Mouse (Mus musculus): ENCODE data around the gene Arl15. TPM values are rescaled to one million over a fixed set of nuclear protein-coding genes. Genes with fewer than 3 reads are reported as not detected.
"Not testable (repeated sequence)": the region's sequence is repeated elsewhere in the genome, so short reads cannot be mapped to it uniquely, and the experiment has no call there.

Arl15 gene
- polyA plus RNA-seq, 1 experiment from 2014 or later = 19.7 TPM

DNA sequence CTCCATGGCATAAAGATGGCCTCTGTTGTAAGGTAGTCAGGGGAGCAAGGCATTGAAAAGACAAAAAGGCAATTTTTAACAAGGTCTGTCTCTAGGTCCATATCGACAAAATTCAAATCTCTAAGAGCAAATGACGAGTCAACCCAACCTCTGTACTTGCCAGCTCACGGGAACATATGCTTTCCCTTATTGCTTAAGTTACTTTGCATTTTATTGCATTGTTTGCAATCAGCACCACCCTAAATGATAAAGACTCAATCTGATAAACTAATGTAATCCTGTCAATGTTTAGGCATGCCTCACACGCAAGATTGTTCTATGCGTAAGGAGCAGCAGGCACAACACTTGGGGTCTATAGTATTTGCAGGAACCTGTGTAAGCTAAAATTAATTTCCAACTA is 24.0 kb upstream of the Arl15 start:
- 97% methylated on average over 5 of the region's 5 CpGs for WGBS
- H3K27ac ChIP-seq (ENCODE audit: low read length) = no peak overlapping the region

DNA sequence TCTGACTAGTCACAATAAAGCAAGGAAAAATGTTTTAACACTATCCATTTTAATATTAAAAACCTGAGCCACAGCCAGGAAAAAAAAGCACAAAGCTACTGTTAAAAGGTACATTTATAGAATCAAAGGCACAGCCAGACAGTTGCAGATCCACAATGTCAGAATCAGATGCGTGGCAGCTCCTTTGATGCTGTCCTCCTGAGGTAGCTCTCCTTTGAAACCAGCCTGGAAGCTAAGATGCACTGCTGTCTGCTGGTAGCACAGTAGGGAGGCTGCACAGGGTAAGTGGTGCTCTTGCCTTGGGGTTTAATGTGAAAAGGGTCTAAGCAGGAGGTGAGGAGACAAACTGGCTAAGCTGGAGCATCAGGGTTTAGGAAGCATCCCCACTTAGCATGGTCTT is 23.0 kb upstream of the Arl15 start:
- Histone ChIP-seq H3K9me3 (ENCODE audit: control insufficient read depth, low read length) (no peaks in the 10 kb centered on the region), H3K27me3 (replicated peaks; ENCODE audit: control insufficient read depth, insufficient read depth, low read length) (no peaks in the 10 kb centered on the region), H3K4me1 (replicated peaks; ENCODE audit: control insufficient read depth, insufficient read depth, low read length) (no peaks in the 10 kb centered on the region), H3K4me2 (ENCODE audit: low read length) (no peak overlapping the region), H3K27ac (ENCODE audit: low read length) (no peak overlapping the region; the same call in 1 of the 2 replicates), H3K36me3 (ENCODE audit: control insufficient read depth, insufficient read depth) (no peaks in the 10 kb centered on the region), H3K9ac (replicated peaks; ENCODE audit: low read depth, low read length) (no peak overlapping the region), H3K4me3 (replicated peaks; ENCODE audit: low read length) (no peak overlapping the region)
- no peak for ATAC-seq
- 17% methylated on average over 1 of the region's 1 CpGs for WGBS

More for the DNA sequence above, 24.0 kb upstream of the Arl15 start:
- no peaks in the 10 kb centered on the region for H3K36me3 ChIP-seq (ENCODE audit: control insufficient read depth, insufficient read depth)
- no peaks in the 10 kb centered on the region for H3K27me3 ChIP-seq (replicated peaks; ENCODE audit: control insufficient read depth, insufficient read depth, low read length)
- H3K9ac ChIP-seq (replicated peaks; ENCODE audit: low read depth, low read length) = no peak overlapping the region
- H3K9me3 ChIP-seq (ENCODE audit: control insufficient read depth, low read length) = no peaks in the 10 kb centered on the region
- no peak overlapping the region for H3K4me3 ChIP-seq (replicated peaks; ENCODE audit: low read length)
- H3K4me1 ChIP-seq (replicated peaks; ENCODE audit: control insufficient read depth, insufficient read depth, low read length) = no peaks in the 10 kb centered on the region
- no peak overlapping the region for H3K4me2 ChIP-seq (ENCODE audit: low read length)
- no peak for ATAC-seq

DNA sequence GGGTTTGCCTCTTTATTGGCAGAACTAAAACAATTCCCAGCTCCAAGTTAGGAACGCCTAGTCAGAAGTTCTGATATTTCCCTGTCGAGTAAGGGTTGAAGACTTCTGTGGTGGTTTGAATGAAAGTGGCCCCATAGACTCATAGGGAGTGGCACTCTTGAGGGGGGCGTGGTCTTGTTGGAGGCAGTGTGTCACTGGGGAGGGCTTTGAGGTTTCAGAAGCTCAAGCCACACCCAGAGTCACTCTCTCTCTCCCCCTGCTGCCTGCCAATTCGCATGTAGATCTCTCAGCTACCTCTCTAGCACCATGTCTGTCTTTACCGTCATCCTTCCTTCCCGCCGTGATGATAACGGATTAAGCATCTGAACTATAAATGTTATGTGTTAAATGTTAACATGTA is 19.5 kb upstream of the Arl15 start:
- Histone ChIP-seq H3K36me3 (ENCODE audit: control insufficient read depth, insufficient read depth) (no peaks in the 10 kb centered on the region), H3K9ac (replicated peaks; ENCODE audit: low read depth, low read length) (no peak overlapping the region), H3K4me3 (replicated peaks; ENCODE audit: low read length) (no peak overlapping the region), H3K9me3 (ENCODE audit: control insufficient read depth, low read length) (no peaks in the 10 kb centered on the region), H3K4me2 (ENCODE audit: low read length) (no peak overlapping the region), H3K4me1 (replicated peaks; ENCODE audit: control insufficient read depth, insufficient read depth, low read length) (no peaks in the 10 kb centered on the region), H3K27ac (ENCODE audit: low read length) (no peak overlapping the region), H3K27me3 (replicated peaks; ENCODE audit: control insufficient read depth, insufficient read depth, low read length) (no peaks in the 10 kb centered on the region)
- WGBS = 89% methylated on average over 8 of the region's 8 CpGs
- ATAC-seq = no peak

DNA sequence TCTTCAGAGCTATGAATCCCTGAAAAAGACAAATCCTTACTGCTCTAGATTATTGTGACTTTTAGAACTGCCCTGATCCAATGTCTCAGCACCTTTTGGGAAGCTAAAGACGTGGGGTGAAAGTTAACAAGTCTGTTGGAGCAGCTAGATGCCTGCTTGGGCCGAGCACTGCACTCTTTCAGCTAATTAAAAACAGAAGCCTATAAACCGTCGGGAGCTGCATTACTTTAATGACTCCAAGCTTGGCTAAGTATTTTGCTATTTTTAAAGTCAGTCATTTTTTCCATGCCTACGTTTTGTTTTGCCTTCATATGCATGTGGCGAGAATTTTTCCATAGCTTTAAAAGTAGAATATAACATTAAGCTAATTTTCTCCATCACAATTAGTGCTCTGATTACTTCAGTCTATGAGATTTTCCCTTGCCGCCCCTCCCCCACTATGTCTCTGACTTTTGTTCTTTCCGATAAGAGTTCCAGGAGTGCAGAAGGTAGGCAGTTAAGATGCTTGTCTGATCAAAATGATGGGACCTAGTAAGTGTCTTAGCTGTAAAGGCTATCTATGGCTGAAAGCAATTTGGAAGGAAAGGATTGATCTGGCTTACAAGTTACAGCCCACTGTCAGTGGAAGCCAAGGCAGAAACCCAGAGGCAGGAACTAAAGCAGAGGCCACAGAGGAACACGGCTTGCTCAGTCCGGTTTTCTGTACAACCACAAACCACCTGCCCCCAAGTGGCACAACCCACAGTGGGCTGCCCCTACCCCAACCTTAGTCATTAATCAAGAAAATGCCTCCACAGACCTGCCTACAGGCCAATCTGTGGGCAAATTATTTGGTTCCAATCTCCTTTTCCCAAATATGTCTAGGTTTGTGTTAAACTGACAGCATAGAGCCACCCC is 18.8 kb upstream of the Arl15 start:
- no peaks in the 10 kb centered on the region for H3K36me3 ChIP-seq (ENCODE audit: control insufficient read depth, insufficient read depth)
- WGBS = 67% methylated on average over 10 of the region's 10 CpGs
- no peak for ATAC-seq
- H3K27ac ChIP-seq (ENCODE audit: low read length) = no peak overlapping the region
- no peaks in the 10 kb centered on the region for H3K4me1 ChIP-seq (replicated peaks; ENCODE audit: control insufficient read depth, insufficient read depth, low read length)
- no peak overlapping the region for H3K4me3 ChIP-seq (replicated peaks; ENCODE audit: low read length)
- no peaks in the 10 kb centered on the region for H3K9me3 ChIP-seq (ENCODE audit: control insufficient read depth, low read length)
- no peaks in the 10 kb centered on the region for H3K27me3 ChIP-seq (replicated peaks; ENCODE audit: control insufficient read depth, insufficient read depth, low read length)
- no peak overlapping the region for H3K9ac ChIP-seq (replicated peaks; ENCODE audit: low read depth, low read length)
- no peak overlapping the region for H3K4me2 ChIP-seq (ENCODE audit: low read length)

DNA sequence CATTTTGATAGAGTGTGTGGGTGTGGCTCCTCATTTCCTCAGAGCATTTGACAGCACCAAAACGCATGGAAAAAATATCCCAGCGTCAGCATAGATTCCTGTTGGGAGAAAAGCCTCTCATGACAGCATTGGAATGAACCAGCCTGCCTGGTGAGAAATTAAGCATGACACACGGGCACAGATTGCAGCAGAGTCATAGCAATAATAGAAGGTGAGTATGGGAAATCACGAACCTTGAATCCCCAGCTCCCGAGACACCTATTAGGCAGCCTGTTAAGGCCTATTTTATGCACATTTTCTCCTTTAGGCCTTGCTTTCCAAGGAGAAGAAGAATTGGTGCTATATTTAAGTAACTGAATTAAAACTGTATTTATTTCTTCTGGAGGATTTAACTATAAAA is 8.5 kb upstream of the Arl15 start:
- no peak overlapping the region for H3K27ac ChIP-seq (ENCODE audit: low read length)
- H3K4me2 ChIP-seq (ENCODE audit: low read length) = no peak overlapping the region
- 86% methylated on average over 5 of the region's 5 CpGs for whole genome bisulfite sequencing
- H3K9me3 ChIP-seq (ENCODE audit: control insufficient read depth, low read length) = no peaks in the 10 kb centered on the region
- ATAC-seq = no peak
- H3K36me3 ChIP-seq (ENCODE audit: control insufficient read depth, insufficient read depth) = no peaks in the 10 kb centered on the region
- H3K27me3 ChIP-seq (replicated peaks; ENCODE audit: control insufficient read depth, insufficient read depth, low read length) = no peaks in the 10 kb centered on the region
- H3K4me1 ChIP-seq (replicated peaks; ENCODE audit: control insufficient read depth, insufficient read depth, low read length) = no peaks in the 10 kb centered on the region
- no peak overlapping the region for H3K4me3 ChIP-seq (replicated peaks; ENCODE audit: low read length)
- H3K9ac ChIP-seq (replicated peaks; ENCODE audit: low read depth, low read length) = no peak overlapping the region

DNA sequence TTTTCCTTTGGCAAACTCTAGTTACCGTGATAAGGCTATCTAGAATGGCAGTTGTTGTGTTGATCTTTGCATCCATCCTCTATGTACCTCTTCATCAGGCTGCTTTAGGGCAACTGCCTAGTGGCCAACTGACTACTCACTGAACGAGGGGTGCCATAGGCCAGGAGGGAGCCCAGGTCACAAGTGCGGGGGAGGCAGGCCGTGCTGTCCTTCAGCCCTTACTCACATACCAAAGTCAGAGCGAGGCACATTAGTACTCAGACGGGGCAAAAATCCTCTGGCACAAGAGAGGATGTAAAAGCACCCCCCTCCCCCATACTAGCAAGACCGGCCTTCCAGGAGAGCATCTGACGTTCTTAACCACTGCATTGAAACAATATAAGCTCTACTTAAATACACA is 7.2 kb upstream of the Arl15 start:
- Histone ChIP-seq H3K36me3 (ENCODE audit: control insufficient read depth, insufficient read depth) (no peaks in the 10 kb centered on the region), H3K9me3 (ENCODE audit: control insufficient read depth, low read length) (no peaks in the 10 kb centered on the region), H3K27me3 (replicated peaks; ENCODE audit: control insufficient read depth, insufficient read depth, low read length) (no peaks in the 10 kb centered on the region), H3K9ac (replicated peaks; ENCODE audit: low read depth, low read length) (no peak overlapping the region), H3K4me3 (replicated peaks; ENCODE audit: low read length) (no peak overlapping the region), H3K4me1 (replicated peaks; ENCODE audit: control insufficient read depth, insufficient read depth, low read length) (no peaks in the 10 kb centered on the region), H3K27ac (ENCODE audit: low read length) (no peak overlapping the region), H3K4me2 (ENCODE audit: low read length) (no peak overlapping the region)
- WGBS = 76% methylated on average over 8 of the region's 8 CpGs
- no peak for ATAC-seq

DNA sequence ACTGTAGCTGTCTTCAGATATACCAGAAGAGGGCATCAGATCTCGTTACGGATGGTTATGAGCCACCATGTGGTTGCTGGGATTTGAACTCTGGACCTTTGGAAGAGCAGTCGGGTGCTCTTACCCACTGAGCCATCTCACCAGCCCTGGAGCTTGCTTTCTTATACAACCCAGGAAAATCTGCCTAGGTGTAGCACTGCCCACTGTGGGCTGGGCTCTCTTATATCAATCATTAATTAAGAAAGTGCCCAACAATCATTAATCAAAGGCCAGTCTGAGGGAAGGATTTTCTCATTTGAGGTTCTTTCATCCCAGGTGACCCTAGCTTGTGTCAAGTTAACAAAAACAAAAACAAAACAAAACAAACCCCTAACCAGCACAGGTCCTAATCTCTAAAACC is 4.3 kb upstream of the Arl15 start:
- ATAC-seq; H3K27me3 ChIP-seq (replicated peaks; ENCODE audit: control insufficient read depth, insufficient read depth, low read length); H3K27ac ChIP-seq (ENCODE audit: low read length); H3K4me2 ChIP-seq (ENCODE audit: low read length); H3K4me1 ChIP-seq (replicated peaks; ENCODE audit: control insufficient read depth, insufficient read depth, low read length); H3K36me3 ChIP-seq (ENCODE audit: control insufficient read depth, insufficient read depth); H3K9ac ChIP-seq (replicated peaks; ENCODE audit: low read depth, low read length); H3K9me3 ChIP-seq (ENCODE audit: control insufficient read depth, low read length); H3K4me3 ChIP-seq (replicated peaks; ENCODE audit: low read length): not testable (repeated sequence)
- 89% methylated on average over 1 of the region's 3 CpGs for WGBS

DNA sequence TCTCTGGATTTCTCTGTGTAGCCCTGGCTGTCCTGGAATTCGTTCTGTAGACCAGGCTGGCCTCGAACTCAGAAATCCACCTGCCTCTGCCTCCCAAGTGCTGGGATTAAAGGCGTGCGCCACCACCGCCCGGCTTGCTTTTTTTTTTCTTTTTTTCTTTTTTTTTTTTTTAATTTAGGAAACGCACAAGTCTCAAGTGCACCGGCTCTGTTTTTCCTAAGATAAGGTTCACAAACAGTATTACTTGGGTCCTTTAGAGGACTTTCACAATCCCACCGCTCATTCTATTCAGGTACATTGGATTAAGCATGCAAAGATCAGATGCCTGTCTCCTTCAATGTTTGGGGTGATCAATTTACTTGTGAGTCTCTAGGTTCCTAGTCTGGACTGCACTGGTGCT is 668 bp upstream of the Arl15 start:
- Histone ChIP-seq H3K27ac (ENCODE audit: low read length) (peak overlapping the region; percentile 83), H3K9me3 (ENCODE audit: control insufficient read depth, low read length) (no peaks in the 10 kb centered on the region), H3K27me3 (replicated peaks; ENCODE audit: control insufficient read depth, insufficient read depth, low read length) (no peaks in the 10 kb centered on the region), H3K4me2 (ENCODE audit: low read length) (peak overlapping the region; percentile 78), H3K36me3 (ENCODE audit: control insufficient read depth, insufficient read depth) (no peaks in the 10 kb centered on the region), H3K9ac (replicated peaks; ENCODE audit: low read depth, low read length) (peak overlapping the region; percentile 95), H3K4me1 (replicated peaks; ENCODE audit: control insufficient read depth, insufficient read depth, low read length) (peaks cover 24% of the 10 kb centered on the region), H3K4me3 (replicated peaks; ENCODE audit: low read length) (peak overlapping the region; percentile 59)
- 67% methylated on average over 5 of the region's 9 CpGs for WGBS
- ATAC-seq = no peak

DNA sequence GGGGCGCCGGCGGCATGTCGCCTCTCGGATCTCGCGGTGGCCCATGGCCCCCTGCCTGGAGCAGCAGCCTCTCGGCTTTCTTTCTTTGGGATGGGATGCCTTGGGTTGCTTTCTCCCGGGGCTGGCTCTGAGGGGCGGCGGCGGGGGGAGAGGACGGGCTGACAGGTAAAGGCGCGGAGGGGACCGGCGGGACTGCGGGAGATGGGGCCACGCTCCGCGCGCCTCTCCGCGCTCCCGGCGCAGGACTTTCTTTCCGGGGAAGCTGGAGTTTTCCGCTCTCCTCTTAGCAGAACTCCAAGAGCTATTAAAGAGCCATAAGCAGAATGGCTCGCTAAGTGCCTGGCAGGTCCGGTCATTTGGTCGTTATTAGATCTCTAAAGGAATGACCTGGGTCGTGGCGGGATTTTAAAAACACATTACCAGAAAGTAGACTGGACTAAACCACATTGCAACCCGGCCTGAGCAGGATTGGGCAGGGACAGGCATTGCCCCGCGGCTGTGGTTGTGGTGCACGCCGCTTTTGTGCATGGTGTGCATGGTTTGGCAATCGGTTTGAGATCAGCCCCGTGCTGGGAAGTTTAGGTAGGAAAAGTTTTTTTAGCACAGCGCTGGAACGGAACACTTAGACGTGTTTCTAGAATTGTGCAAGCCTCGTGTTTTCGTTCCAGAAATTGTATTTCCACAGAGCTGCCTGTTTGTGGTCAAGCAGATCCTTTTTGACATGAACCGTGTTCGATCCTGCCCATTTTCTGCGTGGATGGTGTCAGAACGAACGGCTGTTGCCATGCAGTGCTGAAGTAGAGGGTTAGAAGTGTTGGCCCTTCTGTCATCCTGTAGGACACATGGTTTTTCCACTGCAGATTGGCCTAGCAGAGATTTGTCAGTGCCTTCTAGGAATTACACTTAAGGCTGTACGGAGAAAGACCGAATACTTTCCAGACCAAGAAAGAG is 675 bp downstream of the Arl15 start:
- no peaks in the 10 kb centered on the region for H3K36me3 ChIP-seq (ENCODE audit: control insufficient read depth, insufficient read depth)
- ATAC-seq = peak; percentile 65
- under 1% methylated on average over 52 of the region's 52 CpGs for WGBS
- peaks cover 24% of the 10 kb centered on the region for H3K4me1 ChIP-seq (replicated peaks; ENCODE audit: control insufficient read depth, insufficient read depth, low read length)
- no peaks in the 10 kb centered on the region for H3K27me3 ChIP-seq (replicated peaks; ENCODE audit: control insufficient read depth, insufficient read depth, low read length)
- H3K4me3 ChIP-seq (replicated peaks; ENCODE audit: low read length) = peak overlapping the region; percentile 59
- H3K9ac ChIP-seq (replicated peaks; ENCODE audit: low read depth, low read length) = peak overlapping the region; percentile 77
- H3K4me2 ChIP-seq (ENCODE audit: low read length) = peak overlapping the region; percentile 69
- peak overlapping the region; percentile 88 for H3K27ac ChIP-seq (ENCODE audit: low read length)
- no peaks in the 10 kb centered on the region for H3K9me3 ChIP-seq (ENCODE audit: control insufficient read depth, low read length)
